Mouse (Mus musculus) myocyte (in vitro differentiated cells): ENCODE results near the gene Plxdc1.

Experiments used
- MAX ChIP-seq: IDR thresholded peaks from one replicate; pipeline ENCODE4 v1.6.1; 2011; ENCODE audit warnings: low read depth, mild to moderate bottlenecking, control low read depth
- POLR2A ChIP-seq: IDR thresholded peaks from one replicate; pipeline ENCODE4 v1.6.1; 2011; ENCODE audit warnings: low read depth, mild to moderate bottlenecking, control low read depth, moderate library complexity; ENCODE audit not compliant: insufficient read length
- POLR2AphosphoS2 ChIP-seq: IDR thresholded peaks from one replicate; pipeline ENCODE4 v1.6.1; 2011; ENCODE audit warnings: low read depth, control low read depth; ENCODE audit not compliant: insufficient read length

DNA sequence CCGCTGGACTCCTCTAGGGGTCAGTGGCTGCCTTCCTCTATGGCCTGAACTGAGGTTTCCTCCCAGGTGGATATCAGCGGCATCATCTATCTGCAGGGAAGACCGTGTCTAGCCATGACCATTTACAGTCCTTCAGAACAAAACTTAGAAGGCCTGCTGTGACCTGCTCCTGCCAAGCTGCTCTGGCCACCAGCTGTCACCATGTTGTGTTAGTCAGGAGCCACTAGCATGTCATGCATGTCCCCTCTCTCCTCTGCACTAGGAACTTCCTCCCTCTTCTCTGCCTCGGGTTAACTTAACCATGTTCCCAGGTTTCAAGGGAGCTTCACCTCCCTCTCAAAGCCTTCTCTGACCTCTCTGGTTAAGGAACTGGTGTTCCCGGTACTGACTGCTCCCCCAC lies 13.5 kb upstream of the Plxdc1 start:
- TF ChIP-seq POLR2A, result peak; percentile 30
- peak; percentile 95 for TF ChIP-seq POLR2AphosphoS2
- TF ChIP-seq MAX, result no peak
